Mouse (Mus musculus) G1E (cell line): ENCODE data around the gene Mcoln1.

Experiments
- CTCF ChIP-seq: IDR thresholded peaks from 2 replicates; pipeline ENCODE4 v1.5.1; 2012; ENCODE audit warnings: low read depth, low read length, inconsistent platforms, mixed read lengths
- GATA1 ChIP-seq: IDR thresholded peaks from 2 replicates; pipeline ENCODE4 v1.6.1; 2012; ENCODE audit warnings: borderline replicate concordance, low read length, inconsistent platforms, mixed read lengths

DNA sequence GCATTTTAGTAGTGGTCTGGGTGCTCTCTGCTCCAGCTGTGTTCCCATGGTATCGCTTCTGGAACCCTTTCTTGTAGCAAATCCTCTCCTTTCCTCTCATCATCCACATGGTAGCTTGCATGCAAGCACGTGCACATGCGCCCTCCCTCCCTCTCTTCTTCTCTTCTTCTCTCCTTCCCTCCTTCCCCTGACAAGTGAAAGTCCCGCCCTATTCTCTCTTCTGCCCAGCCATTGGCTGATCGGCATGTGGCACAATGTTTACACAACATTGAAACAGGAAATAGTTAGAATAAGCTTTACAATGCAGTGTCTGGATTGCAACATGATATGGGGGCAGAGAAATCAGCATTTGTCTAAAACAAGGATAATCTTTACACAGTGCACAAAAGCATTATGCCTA lies 18.7 kb upstream of the Mcoln1 start:
- no peak for TF ChIP-seq CTCF
- TF ChIP-seq GATA1 = no peak
